Mouse (Mus musculus) layer of hippocampus, adult 8-10 months (tissue): Measurements from ENCODE around the gene Slc35b1. TPM values are rescaled to one million over a fixed set of nuclear protein-coding genes. Genes with fewer than 3 reads are reported as not detected.

Source experiments
- DNase-seq, 2 experiments: peaks; one replicate each; pipeline ENCODE4 v3.0.0; 2022; ENCODE audit warnings: low spot score in 2 of 2
- total RNA-seq, 4 experiments: library from RNA; stranded (reverse); gene quantifications; 2 replicates each; pipeline ENCODE4 v1.2.4; 2022

The Slc35b1 gene
- total RNA-seq, 4 experiments from 2014 or later = 59.4 to 78.3 (median 73.1) TPM

GRCm38 (mm10) chr11:95423505-95423904 is 39.0 kb downstream of the Slc35b1 start:
- DNase-seq = no peak

DNA sequence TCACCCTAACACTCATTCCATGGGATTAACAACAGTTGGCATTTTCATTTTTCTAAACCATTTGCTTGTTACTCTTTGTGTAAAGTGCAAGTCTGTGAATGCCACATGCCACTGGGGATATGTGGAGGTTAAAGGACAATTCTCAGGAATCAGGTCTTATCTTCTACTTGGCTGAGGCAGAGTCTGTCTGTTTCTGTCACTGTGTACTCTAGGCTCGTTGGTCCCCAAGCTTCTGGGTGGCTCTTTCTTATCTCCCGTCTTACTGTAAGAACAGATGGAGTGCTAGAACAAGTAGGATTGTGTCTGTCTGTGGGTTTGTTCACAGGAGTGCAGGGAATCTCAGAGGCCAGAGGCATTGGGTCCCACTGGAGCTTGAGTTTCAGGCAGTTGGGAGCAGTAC is 46.9 kb downstream of the Slc35b1 start:
- DNase-seq = no peak

DNA sequence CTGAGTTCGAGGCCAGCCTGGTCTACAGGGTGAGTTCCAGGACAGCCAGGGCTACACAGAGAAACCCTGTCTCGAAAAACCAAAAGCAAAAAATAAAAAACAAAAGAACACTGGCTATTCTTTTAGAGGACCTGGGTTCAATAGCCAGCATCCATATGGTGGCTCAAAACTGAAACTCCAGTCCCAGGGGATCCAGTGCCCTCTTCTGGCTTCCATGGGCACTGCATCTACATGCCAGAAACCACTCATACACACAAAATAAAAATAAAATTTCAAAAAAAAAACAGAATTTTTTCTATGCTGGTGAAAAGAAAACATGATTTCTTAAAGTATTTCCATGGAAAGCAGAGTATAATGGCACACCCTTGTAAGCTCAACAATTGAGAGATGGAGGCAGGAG is 47.7 kb downstream of the Slc35b1 start:
- DNase-seq = no peak

Other genes with a start within 250 kb of the Slc35b1 start
- gene Dlx4, start 238.4 kb upstream of the Slc35b1 start, total RNA-seq = under 1 TPM in 1 of 4 experiments, not detected in 3; 0.33 TPM
- gene Tac4, start 123.2 kb upstream of the Slc35b1 start, total RNA-seq = not detected
- 10 to 100 TPM; 73.3 to 86.4 (median 84.0) TPM for gene Kat7, start 74.4 kb upstream of the Slc35b1 start, total RNA-seq
- 10 to 100 TPM in 1 of 4 experiments, 1 to 10 TPM in 3; 6.0 to 13.3 (median 7.4) TPM for gene Fam117a, start 47.7 kb upstream of the Slc35b1 start, total RNA-seq
- 100 to 1,000 TPM; 157 to 180 (median 166) TPM for gene Spop, start 29.4 kb downstream of the Slc35b1 start, total RNA-seq
- gene Nxph3, start 129.9 kb downstream of the Slc35b1 start, total RNA-seq = 10 to 100 TPM; 22.2 to 26.3 (median 25.1) TPM
- 1 to 10 TPM; 1.9 to 2.8 (median 2.3) TPM for gene Ngfr, start 203.0 kb downstream of the Slc35b1 start, total RNA-seq